Mouse (Mus musculus) erythroblast, adult 5-6 weeks (primary cell): ENCODE results near the gene Skint2. TPM values are rescaled to one million over a fixed set of nuclear protein-coding genes. Genes with fewer than 3 reads are reported as not detected.

ENCODE experiments used
- ATAC-seq: replicated peaks from 2 replicates; pipeline ENCODE4 v1.8.0; 2016; ENCODE audit warnings: moderate number of reproducible peaks, mild to moderate bottlenecking, moderate TSS enrichment, inconsistent platforms; ENCODE audit not compliant: poor library complexity, low FRiP score, severe bottlenecking
- total RNA-seq, 2 experiments: library from RNA; stranded (forward) in 1 of 2; stranded (reverse) in 1 of 2; fragments of 150-400 nt in 1 of 2; fragments of 200-764, 138-1000 nt in 1 of 2; gene quantifications; 2 replicates each; pipeline versions ENCODE4 v1.2.3 to v1.2.4; 2015 to 2017; ENCODE audit warnings: low replicate concordance in 2 of 2

The Skint2 gene
- total RNA-seq (2015; ENCODE audit: low replicate concordance) (not detected in 2 replicates), total RNA-seq (2017; ENCODE audit: low replicate concordance) (not detected in 2 replicates)

- ATAC-seq, result no peak
These were observed at the start of gene Skint2 for GRCm38 (mm10) chr4:112556894-112557293. Gene Skint2 (plus strand): TSS chr4:112557194.

Other genes starting within 250 kb of the Skint2 start
- gene Skint9, start 123.2 kb upstream of the Skint2 start, total RNA-seq (2015; ENCODE audit: low replicate concordance), result not detected in 2 replicates
- gene Skint9, start 123.2 kb upstream of the Skint2 start, total RNA-seq (2017; ENCODE audit: low replicate concordance), result not detected in 2 replicates
- gene Skint10, start 217.7 kb downstream of the Skint2 start, total RNA-seq (2015; ENCODE audit: low replicate concordance), result not detected in 2 replicates
- not detected in 2 replicates for gene Skint10, start 217.7 kb downstream of the Skint2 start, total RNA-seq (2017; ENCODE audit: low replicate concordance)